Mouse (Mus musculus) forebrain, embryonic 15.5 days (tissue): ENCODE measurements around the gene Hoxc10. TPM values are rescaled to one million over a fixed set of nuclear protein-coding genes. Genes with fewer than 3 reads are reported as not detected.
A peak's percentile ranks its signal among the peaks of the same experiment; 100 is the strongest.

Source experiments
- ATAC-seq: fragments of 200-750 bp; cut with Nextera tagmentation; replicated peaks from 2 replicates; pipeline ENCODE4 v1.8.0; 2017; ENCODE audit warnings: mild to moderate bottlenecking, moderate TSS enrichment, moderate library complexity
- H3K27ac ChIP-seq: fragments of 300-500 bp; sonication (generic); replicated peaks from 2 replicates; pipeline ENCODE4 v1.5.1; 2015; ENCODE audit warnings: mild to moderate bottlenecking, inconsistent platforms
- H3K27me3 ChIP-seq: fragments of 300-500 bp; sonication (generic); 2 replicates; pipeline ENCODE4 v1.6.1; 2015; ENCODE audit warnings: inconsistent platforms
- H3K36me3 ChIP-seq: fragments of 300-500 bp; sonication (generic); 2 replicates; pipeline ENCODE4 v1.6.1; 2015; ENCODE audit warnings: mild to moderate bottlenecking, inconsistent platforms
- H3K4me1 ChIP-seq: fragments of 300-500 bp; sonication (generic); 2 replicates; pipeline ENCODE4 v1.6.1; 2015; ENCODE audit warnings: inconsistent platforms
- H3K4me2 ChIP-seq: fragments of 300-500 bp; sonication (generic); replicated peaks from 2 replicates; pipeline ENCODE4 v1.6.1; 2015; ENCODE audit warnings: mild to moderate bottlenecking, inconsistent platforms
- H3K4me3 ChIP-seq: fragments of 300-500 bp; sonication (generic); 2 replicates; pipeline ENCODE4 v1.5.1; 2015; ENCODE audit warnings: mild to moderate bottlenecking, inconsistent platforms
- H3K9ac ChIP-seq: fragments of 300-500 bp; sonication (generic); replicated peaks from 2 replicates; pipeline ENCODE4 v1.6.1; 2015; ENCODE audit warnings: mild to moderate bottlenecking, inconsistent platforms
- H3K9me3 ChIP-seq: fragments of 300-500 bp; sonication (generic); 2 replicates; pipeline ENCODE4 v1.6.1; 2016; ENCODE audit warnings: inconsistent platforms
- WGBS: fragments of 180-500 bp; shearing (Covaris S2); methylation state at CpG from one replicate; pipeline ENCODE4 v1.1.7; 2015; ENCODE audit warnings: mixed read lengths; 5-methylcytosine and 5-hydroxymethylcytosine counted together
- polyA plus RNA-seq: library from polyadenylated mRNA; unstranded; fragments of >200 nt; fragmentation: Nextera tagmentation; extraction: Ambion mirVana; gene quantifications from 2 replicates; pipeline ENCODE4 v1.2.1, GENCODE M21; 2015

Gene Hoxc10
- not detected in 2 replicates for polyA plus RNA-seq

DNA sequence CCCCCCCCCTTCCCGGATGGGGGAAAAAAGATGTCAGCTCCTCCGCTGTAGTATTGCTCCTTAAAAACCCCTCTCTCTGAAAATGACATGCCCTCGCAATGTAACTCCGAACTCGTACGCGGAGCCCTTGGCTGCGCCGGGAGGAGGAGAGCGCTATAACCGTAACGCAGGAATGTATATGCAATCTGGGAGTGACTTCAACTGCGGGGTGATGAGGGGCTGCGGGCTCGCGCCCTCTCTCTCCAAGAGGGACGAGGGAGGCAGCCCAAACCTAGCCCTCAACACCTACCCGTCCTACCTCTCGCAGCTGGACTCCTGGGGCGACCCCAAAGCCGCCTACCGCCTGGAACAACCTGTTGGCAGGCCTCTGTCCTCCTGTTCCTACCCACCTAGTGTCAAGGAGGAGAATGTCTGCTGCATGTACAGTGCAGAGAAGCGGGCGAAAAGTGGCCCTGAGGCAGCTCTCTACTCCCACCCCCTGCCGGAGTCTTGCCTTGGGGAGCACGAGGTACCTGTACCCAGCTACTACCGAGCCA is at the start of gene Hoxc10:
Gene Hoxc10 (plus strand): TSS at position 21 of the 536 bp plus-strand sequence.
- no peak within 1 kb of the TSS for H3K9ac ChIP-seq
- no peak within 1 kb of the TSS for H3K27ac ChIP-seq
- peak within 1 kb of the TSS; percentile 12; the same call in 1 of the 2 replicates for H3K4me3 ChIP-seq
- WGBS, result 2% methylated on average over 27 of the region's 27 CpGs
- peaks cover 7% of the 10 kb centered on the region for H3K4me1 ChIP-seq
- no peaks in the 10 kb centered on the region for H3K9me3 ChIP-seq
- H3K27me3 ChIP-seq, result peaks cover 97% of the 10 kb centered on the region
- no peaks in the 10 kb centered on the region for H3K36me3 ChIP-seq
- 0 out of 2 replicates have a peak within 1 kb of the TSS, but pooled peaks have one; percentile 8 for H3K4me2 ChIP-seq
- no peak for ATAC-seq

DNA sequence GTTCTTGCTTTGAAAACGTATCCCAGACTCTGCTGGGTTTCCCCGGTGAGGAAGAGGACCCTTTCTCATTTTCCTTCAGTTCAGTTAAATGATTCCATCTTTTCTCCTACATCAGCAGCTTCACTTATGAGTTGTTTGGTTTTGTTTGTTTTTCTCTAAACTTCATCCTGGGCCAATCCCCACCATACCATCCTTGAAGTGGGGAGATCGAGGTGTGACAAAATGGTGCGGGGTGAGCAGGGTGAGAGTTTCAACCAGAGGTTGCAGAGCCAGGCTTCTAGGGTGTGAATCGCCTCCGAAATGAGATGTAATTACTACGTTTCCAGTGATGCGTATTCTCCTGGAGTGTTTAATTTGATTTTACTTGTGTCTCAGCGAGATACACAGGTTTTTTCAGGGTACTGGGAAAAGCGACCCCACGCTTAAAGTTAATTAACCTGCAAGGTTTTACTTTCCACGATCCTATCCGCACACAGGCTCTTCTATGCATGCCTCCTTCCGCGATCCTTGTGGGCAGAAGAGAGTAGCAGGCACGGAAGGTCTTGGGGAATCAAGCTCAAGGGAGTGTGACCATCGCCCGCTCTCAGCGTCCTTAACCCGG is 48.5 kb upstream of the Hoxc10 start:
- no peak overlapping the region for H3K27ac ChIP-seq
- no peak overlapping the region for H3K4me2 ChIP-seq
- no peaks in the 10 kb centered on the region for H3K9me3 ChIP-seq
- under 1% methylated on average over 20 of the region's 20 CpGs for WGBS
- no peak overlapping the region for H3K9ac ChIP-seq
- peaks cover 9% of the 10 kb centered on the region for H3K4me1 ChIP-seq
- no peak for ATAC-seq
- H3K27me3 ChIP-seq, result peaks cover 94% of the 10 kb centered on the region
- H3K36me3 ChIP-seq, result no peaks in the 10 kb centered on the region
- H3K4me3 ChIP-seq, result no peak overlapping the region

DNA sequence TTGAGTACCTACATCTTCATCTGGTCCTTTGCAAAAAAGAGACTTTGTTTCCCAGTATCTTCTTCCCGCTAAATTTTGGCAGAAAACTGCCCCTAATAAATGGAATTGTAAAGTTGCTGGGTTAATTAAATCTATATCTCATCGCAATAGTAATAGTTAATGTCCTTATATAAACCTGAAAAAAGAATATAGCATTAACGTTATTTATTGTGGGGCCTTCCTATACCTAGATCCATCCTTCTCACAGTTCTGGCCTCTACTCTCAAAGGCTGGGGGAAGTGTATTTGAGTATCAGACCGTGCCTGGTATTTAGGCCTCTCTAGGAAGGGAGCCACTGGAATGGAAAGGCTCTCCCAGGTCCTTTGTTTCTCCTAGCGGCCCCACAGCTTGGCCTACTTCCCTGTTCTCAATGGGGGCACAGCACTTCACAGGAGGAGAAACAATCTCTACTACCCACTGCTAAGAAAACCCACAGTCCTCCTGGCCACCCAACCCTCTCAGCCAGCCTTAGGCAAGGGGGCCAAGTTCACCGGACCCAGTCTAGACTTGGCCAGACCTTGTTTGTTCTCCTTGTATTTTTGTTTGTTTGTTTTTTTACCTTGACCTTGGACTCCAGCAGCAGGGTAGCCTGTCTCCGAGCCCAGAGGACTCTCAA is 47.9 kb upstream of the Hoxc10 start:
- Histone ChIP-seq H3K9me3 (no peaks in the 10 kb centered on the region), H3K27me3 (peaks cover 94% of the 10 kb centered on the region), H3K9ac (no peak overlapping the region), H3K36me3 (no peaks in the 10 kb centered on the region), H3K4me2 (no peak overlapping the region), H3K4me1 (peaks cover 9% of the 10 kb centered on the region), H3K4me3 (no peak overlapping the region), H3K27ac (no peak overlapping the region)
- WGBS, result 2% methylated on average over 7 of the region's 7 CpGs
- ATAC-seq, result no peak

DNA sequence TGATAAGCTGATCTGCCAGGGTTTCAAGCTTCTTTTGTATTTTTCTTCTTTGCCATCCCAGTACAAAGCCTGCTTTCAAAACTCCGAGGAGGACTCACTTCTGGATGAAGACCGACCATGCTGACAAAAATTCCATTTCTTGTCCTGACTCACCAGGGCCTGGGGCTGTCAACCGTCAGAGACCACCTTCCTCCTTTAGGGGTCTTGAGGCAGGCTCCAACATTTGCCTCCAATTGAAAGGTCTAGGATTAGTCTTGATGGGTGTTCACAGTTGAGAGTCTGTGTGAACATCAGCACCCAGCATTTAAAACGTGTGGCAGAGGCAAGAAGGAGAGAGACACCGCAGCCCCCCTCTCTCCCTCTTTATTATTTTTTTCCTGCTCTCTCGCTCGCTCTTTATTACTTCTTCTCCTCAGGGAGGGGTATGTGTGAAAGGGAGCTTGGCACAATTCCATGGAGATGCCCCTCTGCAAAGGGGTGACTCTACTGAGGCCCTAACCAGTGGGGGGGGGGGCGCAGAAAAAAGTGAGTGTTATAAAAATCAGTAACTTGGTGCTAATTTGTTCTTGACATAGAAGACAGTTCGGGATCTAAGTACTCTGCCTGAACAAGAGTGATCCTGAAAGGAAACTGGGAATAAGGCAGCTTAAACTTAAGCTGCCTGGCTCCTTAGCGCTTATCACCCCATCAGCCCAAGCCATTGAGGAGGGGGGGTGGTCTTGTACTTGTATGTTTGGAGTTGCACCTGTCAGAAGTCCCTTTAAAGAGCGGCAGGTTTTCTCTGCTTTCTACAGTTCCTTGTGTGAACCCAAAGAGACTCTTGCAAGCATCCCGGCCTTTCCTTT is 47.0 kb upstream of the Hoxc10 start:
- peaks cover 95% of the 10 kb centered on the region for H3K27me3 ChIP-seq
- H3K4me1 ChIP-seq, result peaks cover 9% of the 10 kb centered on the region
- 2% methylated on average over 12 of the region's 12 CpGs for WGBS

DNA sequence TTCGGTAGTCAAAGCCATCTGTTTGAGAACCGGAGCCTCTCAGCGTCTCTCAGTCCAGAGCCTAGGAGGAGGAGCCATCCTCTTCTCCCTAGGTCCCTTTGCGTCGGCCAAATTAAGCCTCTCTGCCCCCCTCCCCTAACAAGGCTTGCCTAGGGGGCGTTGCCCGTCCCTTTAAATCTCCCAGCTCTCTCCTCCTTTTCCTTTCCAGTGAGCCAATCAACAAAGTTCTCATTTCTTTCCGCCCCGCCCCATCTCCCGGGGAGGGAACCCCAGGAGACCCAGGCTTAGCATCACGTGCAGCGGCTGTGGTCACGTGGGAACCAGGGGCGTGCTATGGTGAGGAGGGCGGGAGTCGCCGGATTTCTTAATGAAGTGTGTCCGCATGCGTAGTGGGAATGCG is 46.0 kb upstream of the Hoxc10 start:
- Histone ChIP-seq H3K36me3 (no peaks in the 10 kb centered on the region), H3K4me3 (peak overlapping the region; percentile 15; the same call in 1 of the 2 replicates), H3K27ac (no peak overlapping the region), H3K4me1 (peaks cover 9% of the 10 kb centered on the region), H3K27me3 (peaks cover 97% of the 10 kb centered on the region), H3K9ac (no peak overlapping the region), H3K4me2 (peak overlapping the region; percentile 25), H3K9me3 (no peaks in the 10 kb centered on the region)
- ATAC-seq, result peak; percentile 64
- WGBS, result under 1% methylated on average over 20 of the region's 20 CpGs

More for the DNA sequence above, 47.0 kb upstream of the Hoxc10 start:
- Histone ChIP-seq H3K27ac (no peak overlapping the region), H3K9me3 (no peaks in the 10 kb centered on the region), H3K4me2 (no peak overlapping the region), H3K4me3 (no peak overlapping the region), H3K36me3 (no peaks in the 10 kb centered on the region), H3K9ac (no peak overlapping the region)
- no peak for ATAC-seq

DNA sequence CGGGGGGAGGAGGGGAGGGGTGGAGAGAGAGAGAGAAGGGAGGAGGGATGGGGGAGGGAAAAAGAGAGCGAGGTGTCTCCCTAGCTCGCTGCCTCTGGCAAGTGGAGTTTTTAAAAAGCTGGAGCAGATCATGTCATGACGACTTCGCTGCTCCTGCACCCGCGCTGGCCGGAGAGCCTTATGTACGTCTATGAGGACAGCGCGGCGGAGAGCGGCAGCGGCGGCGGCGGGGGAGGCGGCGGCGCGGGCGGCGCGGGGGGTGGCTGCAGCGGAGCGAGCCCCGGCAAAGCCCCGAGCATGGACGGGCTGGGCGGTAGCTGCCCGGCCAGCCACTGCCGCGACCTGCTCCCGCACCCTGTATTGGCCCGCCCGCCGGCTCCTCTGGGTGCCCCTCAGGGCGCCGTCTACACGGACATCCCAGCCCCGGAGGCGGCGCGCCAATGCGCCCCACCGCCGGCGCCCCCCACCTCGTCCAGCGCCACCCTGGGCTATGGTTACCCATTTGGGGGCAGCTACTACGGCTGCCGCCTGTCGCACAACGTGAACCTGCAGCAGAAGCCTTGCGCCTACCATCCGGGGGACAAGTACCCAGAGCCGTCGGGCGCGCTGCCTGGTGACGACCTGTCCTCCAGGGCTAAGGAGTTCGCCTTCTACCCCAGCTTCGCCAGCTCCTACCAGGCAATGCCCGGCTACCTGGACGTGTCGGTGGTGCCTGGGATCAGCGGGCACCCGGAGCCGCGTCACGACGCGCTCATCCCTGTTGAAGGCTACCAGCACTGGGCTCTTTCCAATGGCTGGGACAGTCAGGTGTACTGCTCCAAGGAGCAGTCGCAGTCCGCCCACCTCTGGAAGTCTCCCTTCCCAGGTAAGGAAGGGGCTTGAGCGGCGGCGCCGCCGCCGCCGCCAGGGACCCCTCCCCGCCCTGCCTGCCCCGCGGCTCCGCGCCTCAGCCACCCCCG is 45.3 kb upstream of the Hoxc10 start, which contains the start of gene Hoxc13:
Gene Hoxc13 (plus strand): TSS at position 51 of the 959 bp plus-strand sequence.
- WGBS, result under 1% methylated on average over 66 of the region's 88 CpGs
- peak; percentile 38; the same call in 1 of the 2 replicates for ATAC-seq

DNA sequence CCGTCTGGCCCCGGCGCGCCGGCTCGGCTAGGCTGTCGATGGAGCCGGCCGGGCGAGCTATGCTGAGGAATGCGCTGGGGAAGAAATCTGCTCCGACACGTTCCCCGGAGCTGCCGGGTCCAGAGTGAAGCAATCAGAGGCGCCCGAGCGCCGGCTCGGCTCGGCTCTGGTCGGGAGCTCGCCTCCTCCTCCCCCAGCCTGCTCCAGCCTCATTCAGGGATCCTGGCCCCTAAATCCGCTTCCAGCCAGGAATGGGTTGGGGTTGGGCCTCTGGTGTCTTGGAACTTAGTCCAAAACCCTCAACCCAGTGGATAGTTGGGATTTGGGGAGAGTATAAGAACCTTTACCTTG is 44.6 kb upstream of the Hoxc10 start:
- no peak overlapping the region for H3K27ac ChIP-seq
- 0% methylated on average over 24 of the region's 24 CpGs for WGBS
- peaks cover 97% of the 10 kb centered on the region for H3K27me3 ChIP-seq
- no peak for ATAC-seq
- H3K4me3 ChIP-seq, result no peak overlapping the region
- H3K4me2 ChIP-seq, result no peak overlapping the region
- H3K4me1 ChIP-seq, result peaks cover 9% of the 10 kb centered on the region
- H3K9me3 ChIP-seq, result no peaks in the 10 kb centered on the region
- no peak overlapping the region for H3K9ac ChIP-seq
- no peaks in the 10 kb centered on the region for H3K36me3 ChIP-seq

More for the DNA sequence above, 45.3 kb upstream of the Hoxc10 start, which contains the start of gene Hoxc13:
- Histone ChIP-seq H3K4me2 (peak within 1 kb of the TSS; percentile 25), H3K27ac (no peak within 1 kb of the TSS), H3K4me1 (peaks cover 9% of the 10 kb centered on the region), H3K9me3 (no peaks in the 10 kb centered on the region), H3K27me3 (peaks cover 97% of the 10 kb centered on the region), H3K4me3 (peak within 1 kb of the TSS; percentile 15), H3K9ac (no peak within 1 kb of the TSS), H3K36me3 (no peaks in the 10 kb centered on the region)

DNA sequence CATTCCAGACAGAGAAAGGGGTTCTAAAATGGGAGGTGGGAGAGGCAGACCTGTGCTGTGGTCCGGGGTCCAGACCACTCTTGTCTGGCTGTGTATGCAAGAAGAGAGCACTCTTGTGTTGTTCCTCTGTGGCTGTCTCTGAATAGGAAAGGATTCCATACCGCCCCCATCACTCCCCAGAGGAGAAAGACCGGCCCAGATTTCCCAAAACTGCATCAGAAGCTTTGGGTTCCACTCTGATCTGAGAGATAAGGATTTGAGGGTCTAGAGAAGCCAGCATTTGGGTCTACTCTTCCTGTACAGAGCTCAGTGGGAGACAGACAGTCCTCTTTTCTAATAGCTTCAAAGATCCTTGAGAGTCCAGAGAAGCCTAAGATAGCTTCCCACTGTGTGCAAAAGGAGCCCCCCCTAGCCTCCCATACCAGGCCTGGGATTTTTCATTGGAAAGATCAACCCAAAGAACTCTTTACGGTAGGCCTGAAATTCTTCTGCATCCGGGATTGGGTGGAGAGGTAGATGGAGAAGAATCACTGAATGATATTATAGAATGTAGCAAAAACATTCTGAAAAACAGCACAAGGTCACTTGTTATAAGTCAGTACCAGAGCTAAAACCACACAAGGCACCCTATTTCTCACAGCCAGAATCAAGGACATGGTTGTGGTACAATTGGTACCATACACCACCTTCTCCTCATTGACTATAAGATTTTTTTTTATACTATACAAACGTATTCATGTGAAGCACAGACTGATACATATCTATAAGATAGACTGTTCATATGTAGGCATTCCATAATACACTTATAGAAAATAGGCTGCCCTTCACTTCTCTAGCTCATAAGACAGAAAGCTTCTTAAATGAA is 43.7 kb upstream of the Hoxc10 start:
- H3K9me3 ChIP-seq, result no peaks in the 10 kb centered on the region
- no peak overlapping the region for H3K4me3 ChIP-seq
- H3K9ac ChIP-seq, result no peak overlapping the region
- H3K36me3 ChIP-seq, result no peaks in the 10 kb centered on the region
- 7% methylated on average over 6 of the region's 6 CpGs for WGBS
- peaks cover 97% of the 10 kb centered on the region for H3K27me3 ChIP-seq
- H3K27ac ChIP-seq, result no peak overlapping the region
- no peak for ATAC-seq
- no peak overlapping the region for H3K4me2 ChIP-seq
- peaks cover 9% of the 10 kb centered on the region for H3K4me1 ChIP-seq

DNA sequence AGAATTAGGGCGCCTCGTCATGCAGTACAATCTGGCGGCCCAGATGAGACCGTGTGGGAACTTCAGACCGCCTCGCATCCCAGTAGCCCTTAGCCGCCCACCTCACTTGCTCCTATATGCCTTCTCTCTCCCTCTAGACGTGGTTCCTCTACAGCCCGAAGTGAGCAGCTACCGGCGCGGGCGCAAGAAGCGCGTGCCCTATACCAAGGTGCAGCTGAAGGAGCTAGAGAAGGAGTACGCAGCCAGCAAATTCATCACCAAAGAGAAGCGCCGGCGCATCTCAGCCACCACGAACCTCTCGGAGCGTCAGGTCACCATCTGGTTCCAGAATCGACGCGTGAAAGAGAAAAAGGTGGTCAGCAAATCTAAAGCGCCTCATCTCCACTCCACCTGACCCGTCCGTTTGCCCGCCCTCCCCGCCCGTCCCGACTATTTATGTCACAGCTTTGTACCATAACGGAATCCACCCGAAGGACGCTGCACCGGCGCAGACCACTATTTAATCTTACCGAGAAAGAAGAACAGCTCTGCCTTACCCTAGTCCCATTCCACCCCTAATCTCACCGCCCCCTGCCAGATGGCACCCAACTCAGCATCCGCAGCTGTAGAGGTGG is 39.5 kb upstream of the Hoxc10 start:
- H3K4me2 ChIP-seq, result no peak overlapping the region
- under 1% methylated on average over 40 of the region's 40 CpGs for WGBS
- no peak overlapping the region for H3K27ac ChIP-seq
- ATAC-seq, result no peak
- no peak overlapping the region for H3K9ac ChIP-seq
- no peak overlapping the region for H3K4me3 ChIP-seq
- H3K27me3 ChIP-seq, result peaks cover 97% of the 10 kb centered on the region
- no peaks in the 10 kb centered on the region for H3K36me3 ChIP-seq
- H3K4me1 ChIP-seq, result no peaks in the 10 kb centered on the region
- H3K9me3 ChIP-seq, result no peaks in the 10 kb centered on the region

DNA sequence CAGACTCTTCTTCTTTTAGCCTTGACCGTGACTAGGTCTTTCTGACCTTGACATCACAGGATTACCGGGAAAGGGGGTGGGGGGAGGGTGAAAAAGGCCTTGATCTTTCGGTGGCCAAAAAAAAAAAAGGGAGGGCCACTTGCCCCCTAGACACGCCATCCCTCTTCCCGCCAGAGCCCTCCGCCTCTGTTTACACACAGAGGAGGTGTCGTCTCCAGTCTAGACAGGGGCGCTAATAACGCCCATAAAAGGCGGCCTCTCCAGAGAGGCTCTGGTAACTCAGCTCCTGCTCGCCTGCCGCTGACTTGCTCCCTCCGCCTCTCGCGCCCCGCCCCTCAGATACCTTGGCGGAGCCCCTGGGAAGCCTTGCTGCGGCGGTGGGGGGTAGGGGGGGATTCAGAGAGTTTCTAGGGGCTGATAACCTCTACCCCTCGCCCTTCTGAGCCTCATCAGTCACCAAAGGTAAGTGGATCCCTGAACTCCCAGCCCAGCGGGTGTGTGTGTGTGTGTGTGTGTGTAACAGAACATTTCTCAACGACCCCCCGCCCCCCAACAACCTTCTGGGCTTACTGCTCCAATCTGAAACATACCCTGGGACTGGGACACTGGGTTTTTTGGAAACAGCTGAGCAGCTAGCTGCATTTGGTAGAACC is 34.8 kb upstream of the Hoxc10 start:
- H3K9me3 ChIP-seq, result no peaks in the 10 kb centered on the region
- no peaks in the 10 kb centered on the region for H3K36me3 ChIP-seq

More for the DNA sequence above, 34.8 kb upstream of the Hoxc10 start:
- Histone ChIP-seq H3K4me1 (no peaks in the 10 kb centered on the region), H3K9ac (no peak overlapping the region), H3K27me3 (peaks cover 100% of the 10 kb centered on the region), H3K4me3 (no peak overlapping the region), H3K4me2 (no peak overlapping the region), H3K27ac (no peak overlapping the region)
- under 1% methylated on average over 23 of the region's 23 CpGs for WGBS
- ATAC-seq, result no peak
